8 mouse cellular contexts compared by ENCODE assay signal in genomic region chr7:35252041-35252558, GRCm38 (mm10). TPM values are rescaled to one million over a fixed set of nuclear protein-coding genes. Genes with fewer than 3 reads are reported as not detected.
DNase-seq lines count a peak whose midpoint lies in the region; ATAC-seq and TF ChIP-seq lines count a peak whose summit lies in the region.

No protein-coding gene starts in this region.

- H3K27me3 ChIP-seq in forebrain, embryonic 14.5 days (replicated peaks; ENCODE audit: control insufficient read depth, insufficient read depth, low read length) = no peaks in the 10 kb centered on the region
- no peaks in the 10 kb centered on the region for H3K27me3 ChIP-seq in hindbrain, postnatal 0 days (ENCODE audit: insufficient read depth, low read length)
- no peaks in the 10 kb centered on the region for H3K27me3 ChIP-seq in limb, embryonic 13.5 days
- H3K27me3 ChIP-seq in midbrain, postnatal 0 days (ENCODE audit: insufficient read depth, low read length) = no peaks in the 10 kb centered on the region

- peak overlapping the region; percentile 47 for H3K9ac ChIP-seq in forebrain, embryonic 14.5 days (ENCODE audit: low read length)
- no peak overlapping the region for H3K9ac ChIP-seq in hindbrain, postnatal 0 days (replicated peaks; ENCODE audit: low read length)
- no peak overlapping the region for H3K9ac ChIP-seq in limb, embryonic 13.5 days
- H3K9ac ChIP-seq in midbrain, postnatal 0 days (replicated peaks; ENCODE audit: low read length, poor library complexity, severe bottlenecking) = no peak overlapping the region

- WGBS in forebrain, embryonic 14.5 days = 6% methylated on average over 13 of the region's 13 CpGs
- 2% methylated on average over 13 of the region's 13 CpGs for WGBS in hindbrain, postnatal 0 days
- WGBS in limb, embryonic 13.5 days = 12% methylated on average over 13 of the region's 13 CpGs
- WGBS in midbrain, postnatal 0 days = 1% methylated on average over 13 of the region's 13 CpGs

- peak; percentile 23 for DNase-seq in CD4-positive, CD25-positive, alpha-beta regulatory T cell, adult 2 months (ENCODE audit: low read depth, low spot score)
- peak; percentile 34 for DNase-seq in cerebellum, adult 11-12 months
- DNase-seq in forebrain, embryonic 14.5 days (ENCODE audit: low spot score) = peak; percentile 68
- peak; percentile 77 for DNase-seq in hindbrain, postnatal 0 days (ENCODE audit: low spot score)
- DNase-seq in midbrain, postnatal 0 days (ENCODE audit: low spot score) = peak; percentile 71
- DNase-seq in thymus, postnatal 25 days = no peak

- no peaks in the 10 kb centered on the region for H3K36me3 ChIP-seq in forebrain, embryonic 14.5 days (ENCODE audit: control insufficient read depth, insufficient read depth, low read length)
- H3K36me3 ChIP-seq in hindbrain, postnatal 0 days (ENCODE audit: insufficient read depth, low read length) = no peaks in the 10 kb centered on the region
- no peaks in the 10 kb centered on the region for H3K36me3 ChIP-seq in limb, embryonic 13.5 days
- H3K36me3 ChIP-seq in midbrain, postnatal 0 days (ENCODE audit: insufficient read depth, low read length) = no peaks in the 10 kb centered on the region

- TF ChIP-seq CTCF in hindbrain, postnatal 0 days (IDR thresholded peaks at IDR 0.05; ENCODE audit: low read depth) = peak; percentile 68
- peak; percentile 75 for TF ChIP-seq CTCF in midbrain, postnatal 0 days (IDR thresholded peaks at IDR 0.05)

- peak overlapping the region; percentile 41 for H3K4me2 ChIP-seq in forebrain, embryonic 14.5 days (ENCODE audit: low read length)
- peak overlapping the region; percentile 43 for H3K4me2 ChIP-seq in hindbrain, postnatal 0 days (ENCODE audit: low read depth, low read length)
- peak overlapping the region; percentile 52 for H3K4me2 ChIP-seq in limb, embryonic 13.5 days (replicated peaks)
- peak overlapping the region; percentile 30 for H3K4me2 ChIP-seq in midbrain, postnatal 0 days (ENCODE audit: low read depth, low read length, poor library complexity, severe bottlenecking)

- no peak overlapping the region for H3K4me3 ChIP-seq in forebrain, embryonic 14.5 days (ENCODE audit: low read depth, low read length)
- peak overlapping the region; percentile 25; the same call in 1 of the 2 replicates for H3K4me3 ChIP-seq in hindbrain, postnatal 0 days (ENCODE audit: low read length)
- peak overlapping the region; percentile 22 for H3K4me3 ChIP-seq in limb, embryonic 13.5 days
- H3K4me3 ChIP-seq in midbrain, postnatal 0 days (ENCODE audit: low read depth, low read length) = no peak overlapping the region

- no peaks in the 10 kb centered on the region for H3K4me1 ChIP-seq in forebrain, embryonic 14.5 days (ENCODE audit: control insufficient read depth, insufficient read depth, low read length)
- H3K4me1 ChIP-seq in hindbrain, postnatal 0 days (ENCODE audit: insufficient read depth, low read length) = no peaks in the 10 kb centered on the region
- peaks cover 9% of the 10 kb centered on the region; the same call in 1 of the 2 replicates for H3K4me1 ChIP-seq in limb, embryonic 13.5 days
- no peaks in the 10 kb centered on the region for H3K4me1 ChIP-seq in midbrain, postnatal 0 days (ENCODE audit: insufficient read depth, low read length)

- no peak for ATAC-seq in CD4-positive, CD25-positive, alpha-beta regulatory T cell, adult 4 months
- ATAC-seq in forebrain, embryonic 14.5 days = peak; percentile 79
- ATAC-seq in hindbrain, postnatal 0 days = peak; percentile 87
- 0 out of 2 replicates have a peak, but pooled peaks have one; percentile 36 for ATAC-seq in limb, embryonic 13.5 days (ENCODE audit: low FRiP score, low read depth)
- peak; percentile 85 for ATAC-seq in midbrain, postnatal 0 days (ENCODE audit: low FRiP score)

- H3K27ac ChIP-seq in forebrain, embryonic 14.5 days (ENCODE audit: low read depth, low read length) = no peak overlapping the region
- H3K27ac ChIP-seq in hindbrain, postnatal 0 days = peak overlapping the region; percentile 49; the same call in 1 of the 2 replicates
- H3K27ac ChIP-seq in limb, embryonic 13.5 days = no peak overlapping the region
- no peak overlapping the region for H3K27ac ChIP-seq in midbrain, postnatal 0 days (ENCODE audit: low read depth, low read length)

- H3K9me3 ChIP-seq in forebrain, embryonic 14.5 days (replicated peaks; ENCODE audit: control insufficient read depth, low read length) = no peaks in the 10 kb centered on the region
- no peaks in the 10 kb centered on the region for H3K9me3 ChIP-seq in hindbrain, postnatal 0 days (ENCODE audit: low read length)
- H3K9me3 ChIP-seq in limb, embryonic 13.5 days = no peaks in the 10 kb centered on the region
- no peaks in the 10 kb centered on the region for H3K9me3 ChIP-seq in midbrain, postnatal 0 days (ENCODE audit: low read length)

RNA-seq across cellular contexts. Expression of gene Lrp3, which starts 36.8 kb away (rescaled TPM):
- 1 to 10 TPM in 1 of 2 experiments, under 1 TPM in 1; 0.51 to 1.8 TPM for polyA plus RNA-seq in CD4-positive, CD25-positive, alpha-beta regulatory T cell, adult 4 months (2017; shearing (Covaris generic))
- polyA plus RNA-seq in forebrain, embryonic 14.5 days (2014; fragmentation: Nextera tagmentation; extraction: Ambion mirVana) = 21.4 and 22.3 TPM in 2 replicates
- 132 and 137 TPM in 2 replicates for total RNA-seq in hindbrain, postnatal 0 days (2014; rRNA removed)
- polyA plus RNA-seq in hindbrain, postnatal 0 days (2015; fragmentation: Nextera tagmentation; extraction: Ambion mirVana) = 20.2 and 20.7 TPM in 2 replicates
- 8.9 and 9.6 TPM in 2 replicates for polyA plus RNA-seq in limb, embryonic 13.5 days (2015; fragmentation: Nextera tagmentation; extraction: Ambion mirVana)
- total RNA-seq in midbrain, postnatal 0 days (2014; rRNA removed) = 136 and 159 TPM in 2 replicates
- 21.7 and 23.7 TPM in 2 replicates for polyA plus RNA-seq in midbrain, postnatal 0 days (2015; fragmentation: Nextera tagmentation; extraction: Ambion mirVana)

Comparison
In these comparisons a context has a peak if more than half of its experiments do, and no peak if none do; other contexts are left out.
1. H3K4me3 ChIP-seq: peak in hindbrain, postnatal 0 days (single experiment) and limb, embryonic 13.5 days (single experiment); none in forebrain, embryonic 14.5 days (single experiment) and midbrain, postnatal 0 days (single experiment).
2. Peak in every context shown above with its lines, with median percentiles within 50 percentile points of each other: H3K4me2 ChIP-seq.